Mouse (Mus musculus) liver, embryonic 14 days (tissue): ENCODE measurements around the gene 2210418O10Rik. TPM values are rescaled to one million over a fixed set of nuclear protein-coding genes. Genes with fewer than 3 reads are reported as not detected.

ENCODE experiments used
- polyA plus RNA-seq: library from polyadenylated mRNA; depleted of rRNA; stranded (reverse); fragments of >200 nt; gene quantifications from 2 replicates; pipeline ENCODE4 v1.2.3, GENCODE M21; 2012; rRNA removed

2210418O10Rik gene
- polyA plus RNA-seq, result 0.30 TPM in 1 of 2 replicates, not detected in the other

DNA sequence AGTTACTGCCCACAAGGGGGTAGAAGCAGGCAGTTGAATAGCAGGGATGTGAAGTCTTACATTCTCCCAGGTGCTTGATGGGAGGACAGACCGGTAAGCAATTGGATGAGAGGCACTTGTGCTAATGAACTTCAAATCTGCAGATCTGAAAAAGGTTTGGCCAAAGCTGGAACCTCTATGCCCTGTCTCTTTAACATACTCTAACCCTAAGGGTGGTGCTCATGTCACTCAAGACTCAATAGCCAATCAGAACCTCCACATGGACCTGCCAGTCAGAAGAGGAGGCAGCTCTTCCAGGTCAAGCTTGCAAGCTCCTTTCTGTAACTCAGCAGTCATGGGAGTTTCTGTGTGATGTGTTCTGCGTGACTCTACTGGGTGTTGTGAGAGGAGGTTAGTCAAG lies at the start of gene 2210418O10Rik:
Gene 2210418O10Rik (plus strand): TSS at position 301 of the 400 bp plus-strand sequence.

Other genes with a start within 250 kb of the 2210418O10Rik start
- gene Gm2004, start 76.7 kb upstream of the 2210418O10Rik start, polyA plus RNA-seq, result 0.82 and 1.0 TPM in 2 replicates
- gene Gm11009, start 92.9 kb downstream of the 2210418O10Rik start, polyA plus RNA-seq, result not detected in 2 replicates
- gene Gm14435, start 197.0 kb downstream of the 2210418O10Rik start, polyA plus RNA-seq, result 0.16 and 0.33 TPM in 2 replicates